25 mouse cellular contexts compared by ENCODE assay signal in genomic region chr15:92495465-92496174, GRCm38 (mm10).
DNase-seq lines count a peak whose midpoint lies in the region; ATAC-seq lines count a peak whose summit lies in the region.
"Had no signal": no experiment of that assay in that cellular context is flagged by ENCODE, and none has a peak within 500 bp of the region (broad histone marks: within the 10 kb centered on the region; RNA-seq: fewer than 3 reads in every experiment).

No protein-coding gene starts in this region.

- H3K27me3 ChIP-seq in embryonic facial prominence, embryonic 11.5 days (ENCODE audit: control insufficient read depth, insufficient read depth, low read length): no peaks in the 10 kb centered on the region
- no peaks in the 10 kb centered on the region for H3K27me3 ChIP-seq in embryonic facial prominence, embryonic 10.5 days (replicated peaks; ENCODE audit: low read depth, poor library complexity, severe bottlenecking)
- H3K27me3 ChIP-seq in hindbrain, embryonic 10.5 days (ENCODE audit: insufficient read depth, poor library complexity, severe bottlenecking): no peaks in the 10 kb centered on the region
- H3K27me3 ChIP-seq in hindbrain, embryonic 14.5 days (ENCODE audit: control insufficient read depth, insufficient read depth, low read length): no peaks in the 10 kb centered on the region
- no peaks in the 10 kb centered on the region for H3K27me3 ChIP-seq in midbrain, embryonic 12.5 days
- H3K27me3 ChIP-seq in midbrain, embryonic 15.5 days (replicated peaks): no peaks in the 10 kb centered on the region
- H3K27me3 ChIP-seq: embryonic facial prominence, embryonic 13.5 days; heart, embryonic 13.5 days; kidney, embryonic 15.5 days; limb, embryonic 12.5 days; liver, embryonic 15.5 days; lung, embryonic 15.5 days; neural tube, embryonic 13.5 days had no signal

- no peak for DNase-seq in embryonic facial prominence, embryonic 11.5 days (ENCODE audit: low spot score)
- no peak for DNase-seq in embryonic facial prominence, embryonic 10.5 days (ENCODE audit: low spot score)
- peak; percentile 54 for DNase-seq in hindbrain, embryonic 10.5 days (ENCODE audit: low spot score)
- no peak for DNase-seq in hindbrain, embryonic 14.5 days (ENCODE audit: low spot score)
- DNase-seq in adrenal gland, adult 2 months: no peak
- DNase-seq: adrenal gland, postnatal 14 days; cerebellum, adult 11-12 months; cerebellum, adult 9-11 months; gastrocnemius, postnatal 10 days; heart, postnatal 10 days; kidney, adult 18-20 months; kidney, postnatal 25 days; thymus, adult 2 months; thymus, postnatal 36 days had no signal

- H3K4me3 ChIP-seq in embryonic facial prominence, embryonic 11.5 days (ENCODE audit: low read depth, low read length): no peak overlapping the region
- H3K4me3 ChIP-seq in embryonic facial prominence, embryonic 10.5 days: no peak overlapping the region
- no peak overlapping the region for H3K4me3 ChIP-seq in hindbrain, embryonic 10.5 days
- no peak overlapping the region for H3K4me3 ChIP-seq in hindbrain, embryonic 14.5 days (replicated peaks; ENCODE audit: low read length)
- no peak overlapping the region for H3K4me3 ChIP-seq in midbrain, embryonic 12.5 days
- no peak overlapping the region for H3K4me3 ChIP-seq in midbrain, embryonic 15.5 days
- H3K4me3 ChIP-seq: embryonic facial prominence, embryonic 13.5 days; heart, embryonic 13.5 days; kidney, embryonic 15.5 days; left cerebral cortex, adult 2 months; limb, embryonic 12.5 days; liver, embryonic 15.5 days; lung, embryonic 15.5 days; neural tube, embryonic 13.5 days had no signal

- no peak overlapping the region for H3K27ac ChIP-seq in embryonic facial prominence, embryonic 11.5 days (replicated peaks; ENCODE audit: low read depth, low read length)
- H3K27ac ChIP-seq in embryonic facial prominence, embryonic 10.5 days (replicated peaks): no peak overlapping the region
- peak overlapping the region; percentile 60 for H3K27ac ChIP-seq in hindbrain, embryonic 10.5 days
- H3K27ac ChIP-seq in hindbrain, embryonic 14.5 days: no peak overlapping the region
- H3K27ac ChIP-seq in midbrain, embryonic 12.5 days (replicated peaks): peak overlapping the region; percentile 32
- H3K27ac ChIP-seq in midbrain, embryonic 15.5 days: no peak overlapping the region
- H3K27ac ChIP-seq: embryonic facial prominence, embryonic 13.5 days; heart, embryonic 13.5 days; kidney, embryonic 15.5 days; left cerebral cortex, adult 2 months; limb, embryonic 12.5 days; liver, embryonic 15.5 days; lung, embryonic 15.5 days; neural tube, embryonic 13.5 days had no signal

- WGBS in embryonic facial prominence, embryonic 11.5 days: 83% methylated on average over 12 of the region's 12 CpGs
- 82% methylated on average over 12 of the region's 12 CpGs for WGBS in embryonic facial prominence, embryonic 10.5 days
- WGBS in hindbrain, embryonic 10.5 days: 51% methylated on average over 12 of the region's 12 CpGs
- 48% methylated on average over 12 of the region's 12 CpGs for whole genome bisulfite sequencing in hindbrain, embryonic 14.5 days
- WGBS in midbrain, embryonic 12.5 days: 46% methylated on average over 12 of the region's 12 CpGs
- WGBS in midbrain, embryonic 15.5 days: 40% methylated on average over 12 of the region's 12 CpGs

- no peaks in the 10 kb centered on the region for H3K9me3 ChIP-seq in embryonic facial prominence, embryonic 11.5 days (replicated peaks; ENCODE audit: control insufficient read depth, low read length)
- H3K9me3 ChIP-seq in embryonic facial prominence, embryonic 10.5 days: no peaks in the 10 kb centered on the region
- no peaks in the 10 kb centered on the region for H3K9me3 ChIP-seq in hindbrain, embryonic 10.5 days
- H3K9me3 ChIP-seq in hindbrain, embryonic 14.5 days (ENCODE audit: control insufficient read depth, low read length): no peaks in the 10 kb centered on the region
- H3K9me3 ChIP-seq in midbrain, embryonic 12.5 days: no peaks in the 10 kb centered on the region
- no peaks in the 10 kb centered on the region for H3K9me3 ChIP-seq in midbrain, embryonic 15.5 days
- H3K9me3 ChIP-seq: embryonic facial prominence, embryonic 13.5 days; heart, embryonic 13.5 days; kidney, embryonic 15.5 days; limb, embryonic 12.5 days; liver, embryonic 15.5 days; lung, embryonic 15.5 days; neural tube, embryonic 13.5 days had no signal

- no peaks in the 10 kb centered on the region for H3K36me3 ChIP-seq in embryonic facial prominence, embryonic 11.5 days (replicated peaks; ENCODE audit: control insufficient read depth, insufficient read depth, low read depth, low read length)
- H3K36me3 ChIP-seq in embryonic facial prominence, embryonic 10.5 days (replicated peaks): no peaks in the 10 kb centered on the region
- H3K36me3 ChIP-seq in hindbrain, embryonic 10.5 days: no peaks in the 10 kb centered on the region
- H3K36me3 ChIP-seq in hindbrain, embryonic 14.5 days (replicated peaks; ENCODE audit: control insufficient read depth, insufficient read depth): no peaks in the 10 kb centered on the region
- H3K36me3 ChIP-seq in midbrain, embryonic 12.5 days: no peaks in the 10 kb centered on the region
- H3K36me3 ChIP-seq in midbrain, embryonic 15.5 days (replicated peaks): no peaks in the 10 kb centered on the region
- H3K36me3 ChIP-seq: embryonic facial prominence, embryonic 13.5 days; heart, embryonic 13.5 days; kidney, embryonic 15.5 days; limb, embryonic 12.5 days; liver, embryonic 15.5 days; lung, embryonic 15.5 days; neural tube, embryonic 13.5 days had no signal

- H3K9ac ChIP-seq in embryonic facial prominence, embryonic 11.5 days (replicated peaks; ENCODE audit: low read length): no peak overlapping the region
- H3K9ac ChIP-seq in hindbrain, embryonic 14.5 days: no peak overlapping the region
- no peak overlapping the region for H3K9ac ChIP-seq in midbrain, embryonic 12.5 days (replicated peaks)
- H3K9ac ChIP-seq in midbrain, embryonic 15.5 days: no peak overlapping the region
- H3K9ac ChIP-seq: embryonic facial prominence, embryonic 13.5 days; heart, embryonic 13.5 days; kidney, embryonic 15.5 days; limb, embryonic 12.5 days; liver, embryonic 15.5 days; lung, embryonic 15.5 days; neural tube, embryonic 13.5 days had no signal

- 0 out of 2 replicates have a peak, but pooled peaks have one; percentile 44 for ATAC-seq in embryonic facial prominence, embryonic 11.5 days (replicated peaks; ENCODE audit: insufficient number of reproducible peaks, low FRiP score, low TSS enrichment, low read depth)
- no peak for ATAC-seq in hindbrain, embryonic 14.5 days (ENCODE audit: low FRiP score)
- peak; percentile 38; the same call in 1 of the 2 replicates for ATAC-seq in midbrain, embryonic 12.5 days (ENCODE audit: low FRiP score, low read depth)
- no peak for ATAC-seq in midbrain, embryonic 15.5 days (replicated peaks)
- ATAC-seq: Patski had no signal

- no peak overlapping the region for H3K4me2 ChIP-seq in embryonic facial prominence, embryonic 11.5 days (ENCODE audit: low read depth, low read length)
- H3K4me2 ChIP-seq in hindbrain, embryonic 14.5 days (replicated peaks): no peak overlapping the region
- no peak overlapping the region for H3K4me2 ChIP-seq in midbrain, embryonic 12.5 days (replicated peaks)
- no peak overlapping the region for H3K4me2 ChIP-seq in midbrain, embryonic 15.5 days
- H3K4me2 ChIP-seq: embryonic facial prominence, embryonic 13.5 days; heart, embryonic 13.5 days; kidney, embryonic 15.5 days; limb, embryonic 12.5 days; liver, embryonic 15.5 days; lung, embryonic 15.5 days; neural tube, embryonic 13.5 days had no signal

- no peaks in the 10 kb centered on the region for H3K4me1 ChIP-seq in embryonic facial prominence, embryonic 11.5 days (ENCODE audit: control insufficient read depth, insufficient read depth, low read length)
- H3K4me1 ChIP-seq in embryonic facial prominence, embryonic 10.5 days: no peaks in the 10 kb centered on the region
- H3K4me1 ChIP-seq in hindbrain, embryonic 10.5 days (replicated peaks): peaks cover 14% of the 10 kb centered on the region
- H3K4me1 ChIP-seq in hindbrain, embryonic 14.5 days (replicated peaks; ENCODE audit: control insufficient read depth, insufficient read depth, low read length): peaks cover 5% of the 10 kb centered on the region; the same call in 1 of the 2 replicates
- H3K4me1 ChIP-seq in midbrain, embryonic 12.5 days: peaks cover 13% of the 10 kb centered on the region
- H3K4me1 ChIP-seq in midbrain, embryonic 15.5 days: no peaks in the 10 kb centered on the region
- H3K4me1 ChIP-seq: embryonic facial prominence, embryonic 13.5 days; heart, embryonic 13.5 days; limb, embryonic 12.5 days; liver, embryonic 15.5 days; lung, embryonic 15.5 days had no signal

Comparison
In these comparisons a context has a peak if more than half of its experiments do, and no peak if none do; other contexts are left out.
1. ATAC-seq: peak in embryonic facial prominence, embryonic 11.5 days (single experiment) and midbrain, embryonic 12.5 days (single experiment); none in hindbrain, embryonic 14.5 days (single experiment) and midbrain, embryonic 15.5 days (single experiment).
2. H3K27ac ChIP-seq: peak in hindbrain, embryonic 10.5 days (single experiment) and midbrain, embryonic 12.5 days (single experiment); none in embryonic facial prominence, embryonic 11.5 days (single experiment), embryonic facial prominence, embryonic 10.5 days (single experiment), hindbrain, embryonic 14.5 days (single experiment) and midbrain, embryonic 15.5 days (single experiment).